Mouse (Mus musculus) neural tube, embryonic 11.5 days (tissue): Measurements from ENCODE around the gene Coa7. TPM values are rescaled to one million over a fixed set of nuclear protein-coding genes. Genes with fewer than 3 reads are reported as not detected.
A peak's percentile ranks its signal among the peaks of the same experiment; 100 is the strongest.

Source experiments
- ATAC-seq: fragments of 200-750 bp; cut with Nextera tagmentation; 2 replicates; pipeline ENCODE4 v1.8.0; 2017; ENCODE audit warnings: moderate number of reproducible peaks, mild to moderate bottlenecking, moderate TSS enrichment, moderate library complexity; ENCODE audit not compliant: insufficient read depth, low FRiP score, low TSS enrichment
- DNase-seq: peaks from one replicate; pipeline ENCODE4 v3.0.0-alpha.2; 2015; ENCODE audit warnings: low spot score
- H3K27ac ChIP-seq: fragments of 300-500 bp; sonication (generic); 2 replicates; pipeline ENCODE4 v1.5.1; 2014; ENCODE audit warnings: low read depth, mild to moderate bottlenecking, low read length
- H3K27me3 ChIP-seq: fragments of 300-500 bp; sonication (generic); 2 replicates; pipeline ENCODE4 v1.6.1; 2014; ENCODE audit warnings: mild to moderate bottlenecking, low read length, mixed read lengths; ENCODE audit not compliant: control insufficient read depth, insufficient read depth
- H3K36me3 ChIP-seq: fragments of 300-500 bp; sonication (generic); 2 replicates; pipeline ENCODE4 v1.6.1; 2014; ENCODE audit warnings: mild to moderate bottlenecking, low read length, moderate library complexity, mixed read lengths; ENCODE audit not compliant: control insufficient read depth, insufficient read depth
- H3K4me1 ChIP-seq: fragments of 300-500 bp; sonication (generic); 2 replicates; pipeline ENCODE4 v1.6.1; 2014; ENCODE audit warnings: low read length, mixed read lengths; ENCODE audit not compliant: control insufficient read depth, insufficient read depth
- H3K4me2 ChIP-seq: fragments of 300-500 bp; sonication (generic); 2 replicates; pipeline ENCODE4 v1.6.1; 2014; ENCODE audit warnings: low read depth, mild to moderate bottlenecking, moderate library complexity
- H3K4me3 ChIP-seq: fragments of 300-500 bp; sonication (generic); 2 replicates; pipeline ENCODE4 v1.5.1; 2014; ENCODE audit warnings: low read depth, low read length
- H3K9ac ChIP-seq: fragments of 300-500 bp; sonication (generic); 2 replicates; pipeline ENCODE4 v1.6.1; 2014; ENCODE audit warnings: mild to moderate bottlenecking, low read length
- H3K9me3 ChIP-seq: fragments of 300-500 bp; sonication (generic); 2 replicates; pipeline ENCODE4 v1.6.1; 2016; ENCODE audit warnings: low read length; ENCODE audit not compliant: control insufficient read depth
- WGBS: fragments of 180-500 bp; shearing (Covaris S2); extraction: QIAGEN DNeasy Blood & Tissue Kit; methylation state at CpG from one replicate; pipeline ENCODE4 v1.1.7; 2014; 5-methylcytosine and 5-hydroxymethylcytosine counted together
- polyA plus RNA-seq: library from polyadenylated mRNA; unstranded; fragments of >200 nt; fragmentation: Nextera tagmentation; extraction: Ambion mirVana; gene quantifications from 2 replicates; pipeline ENCODE4 v1.2.1, GENCODE M21; 2014

The Coa7 gene
- 48.5 and 55.3 TPM in 2 replicates for polyA plus RNA-seq

DNA sequence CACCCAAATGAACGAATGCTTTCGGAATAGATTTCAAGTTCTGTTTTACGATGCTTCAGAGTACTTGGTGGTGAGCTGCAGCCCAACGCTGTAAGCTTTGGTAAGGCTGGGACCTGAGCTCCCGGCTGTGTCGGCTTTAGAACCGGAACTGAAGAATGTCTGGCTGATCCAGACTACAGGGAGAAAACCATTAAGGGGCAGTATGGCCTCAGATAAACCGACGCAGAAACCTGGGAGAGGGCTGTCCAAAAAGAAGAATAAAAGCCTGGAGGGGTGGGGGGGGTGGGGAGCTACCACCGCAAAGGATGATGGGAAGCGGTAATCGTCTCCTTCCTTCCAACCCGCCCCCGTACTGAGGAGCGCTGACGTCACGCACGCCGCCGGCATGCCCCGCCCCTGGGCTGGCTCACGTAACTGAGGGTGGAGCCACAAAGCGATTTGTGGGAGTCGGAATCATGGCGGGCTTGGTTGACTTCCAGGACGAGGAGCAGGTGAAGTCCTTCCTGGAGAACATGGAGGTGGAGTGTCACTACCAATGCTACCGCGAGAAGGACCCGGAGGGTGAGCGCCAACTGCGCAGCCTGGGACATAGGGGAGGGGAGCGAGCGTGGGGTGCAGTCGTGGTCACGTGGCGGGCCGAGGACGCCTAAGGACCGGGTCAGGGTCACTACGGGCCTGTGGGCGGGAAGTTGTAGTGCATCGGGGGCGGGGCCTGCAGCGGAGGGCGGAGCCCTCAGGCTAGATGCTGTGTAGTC is at the start of gene Coa7:
Coa7 (plus strand) TSS at position 411 of the 755 bp plus-strand sequence.
- no peaks in the 10 kb centered on the region for H3K27me3 ChIP-seq
- peak; percentile 94 for ATAC-seq
- no peaks in the 10 kb centered on the region for H3K9me3 ChIP-seq
- WGBS, result 2% methylated on average over 44 of the region's 45 CpGs
- H3K36me3 ChIP-seq, result no peaks in the 10 kb centered on the region; the same call in 1 of the 2 replicates
- peak; percentile 99 for DNase-seq
- H3K27ac ChIP-seq, result peak within 1 kb of the TSS; percentile 62
- peak within 1 kb of the TSS; percentile 66 for H3K4me3 ChIP-seq
- H3K4me2 ChIP-seq, result peak within 1 kb of the TSS; percentile 54
- H3K9ac ChIP-seq, result peak within 1 kb of the TSS; percentile 57
- no peaks in the 10 kb centered on the region for H3K4me1 ChIP-seq

GRCm38 (mm10) chr4:108300266-108300665 is 27.7 kb upstream of the Coa7 start:
- peak overlapping the region; percentile 72 for H3K9ac ChIP-seq
- H3K36me3 ChIP-seq, result no peaks in the 10 kb centered on the region
- H3K27ac ChIP-seq, result peak overlapping the region; percentile 68
- no peaks in the 10 kb centered on the region for H3K27me3 ChIP-seq
- peak overlapping the region; percentile 58 for H3K4me3 ChIP-seq
- H3K4me2 ChIP-seq, result peak overlapping the region; percentile 64
- peaks cover 8% of the 10 kb centered on the region for H3K4me1 ChIP-seq
- DNase-seq (peak; percentile 41), ATAC-seq (no peak)
- peaks cover under 1% of the 10 kb centered on the region; the same call in 1 of the 2 replicates for H3K9me3 ChIP-seq
- under 1% methylated on average over 14 of the region's 14 CpGs for WGBS

DNA sequence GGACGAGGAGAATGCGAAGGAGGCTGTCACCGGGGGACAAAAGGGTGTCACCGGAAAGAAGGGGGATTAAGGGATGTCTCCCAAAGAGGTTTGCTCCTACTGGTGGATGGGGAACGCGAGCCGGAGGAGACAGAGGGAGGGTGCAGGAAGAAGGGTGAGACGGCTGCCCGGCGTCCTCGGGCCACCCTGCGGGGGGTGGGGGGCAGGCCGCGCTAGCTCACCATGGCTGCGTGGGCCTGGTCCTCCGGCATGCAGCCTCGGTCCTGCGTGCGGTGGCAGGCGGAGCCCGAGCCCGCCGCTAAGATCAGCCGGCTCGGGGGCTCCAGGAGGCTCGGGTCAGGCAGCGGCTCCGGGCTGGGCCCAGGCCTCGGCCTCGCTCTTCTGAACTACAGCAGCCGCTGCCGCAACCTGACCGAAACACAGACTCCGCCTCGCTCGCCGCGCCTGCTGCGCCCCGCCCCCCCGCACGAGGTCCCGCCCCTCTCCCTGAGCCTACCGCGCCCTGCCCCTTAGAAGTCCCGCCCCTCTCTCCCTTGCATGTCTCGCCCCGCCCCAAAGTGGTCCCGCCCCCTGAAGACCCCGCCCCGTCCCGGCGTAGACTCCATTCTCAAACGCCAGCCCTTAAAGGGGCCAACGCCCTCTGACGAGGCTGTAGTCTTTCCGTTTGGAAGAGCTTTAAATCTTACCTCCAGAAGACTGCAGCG is 27.1 kb upstream of the Coa7 start, which contains the start of gene Zyg11b:
Zyg11b (minus strand) TSS at position 427 of the 704 bp plus-strand sequence.
- Histone ChIP-seq H3K36me3 (no peaks in the 10 kb centered on the region), H3K4me2 (peak within 1 kb of the TSS; percentile 64), H3K27me3 (no peaks in the 10 kb centered on the region), H3K4me3 (peak within 1 kb of the TSS; percentile 58), H3K4me1 (peaks cover 8% of the 10 kb centered on the region), H3K27ac (peak within 1 kb of the TSS; percentile 68), H3K9me3 (peaks cover 2% of the 10 kb centered on the region; the same call in 1 of the 2 replicates), H3K9ac (peak within 1 kb of the TSS; percentile 72)
- DNase-seq (peak; percentile 95), ATAC-seq (peak; percentile 93)
- 0% methylated on average over 42 of the region's 58 CpGs for WGBS

- no peak for DNase-seq
- Histone ChIP-seq H3K4me1 (peaks cover 8% of the 10 kb centered on the region), H3K4me2 (no peak overlapping the region), H3K4me3 (no peak overlapping the region), H3K36me3 (no peaks in the 10 kb centered on the region), H3K9me3 (peaks cover 2% of the 10 kb centered on the region; the same call in 1 of the 2 replicates), H3K27ac (no peak overlapping the region), H3K27me3 (no peaks in the 10 kb centered on the region), H3K9ac (no peak overlapping the region)
- no peak for ATAC-seq
- WGBS, result 77% methylated on average over 5 of the region's 5 CpGs
Observed at GRCm38 (mm10) chr4:108302296-108302890, 25.5 kb upstream of the Coa7 start.

DNA sequence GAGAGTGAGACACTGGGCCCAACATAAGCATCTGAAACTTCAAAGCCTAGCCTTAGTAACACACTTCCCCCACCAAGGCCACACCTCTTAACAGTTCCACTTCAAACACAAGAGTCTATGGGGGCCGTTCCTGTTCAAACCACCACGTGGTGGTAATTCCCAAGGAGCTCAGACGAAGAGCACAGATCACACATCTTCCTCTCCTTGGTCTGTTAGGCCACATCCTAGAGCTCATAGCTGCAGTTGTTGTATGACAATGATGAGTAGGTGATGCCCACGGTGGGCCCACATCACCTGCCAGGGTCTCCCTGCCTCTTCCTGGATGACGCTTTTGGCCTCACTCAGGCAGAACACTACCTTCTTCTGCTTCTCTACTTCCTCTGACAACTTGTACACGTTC is 17.2 kb upstream of the Coa7 start:
- 65% methylated on average over 6 of the region's 6 CpGs for WGBS
- no peaks in the 10 kb centered on the region for H3K36me3 ChIP-seq
- H3K27ac ChIP-seq, result no peak overlapping the region
- no peaks in the 10 kb centered on the region for H3K27me3 ChIP-seq
- no peak overlapping the region for H3K9ac ChIP-seq
- H3K4me2 ChIP-seq, result no peak overlapping the region
- no peak for DNase-seq
- H3K4me1 ChIP-seq, result no peaks in the 10 kb centered on the region
- no peak for ATAC-seq
- H3K4me3 ChIP-seq, result no peak overlapping the region
- H3K9me3 ChIP-seq, result no peaks in the 10 kb centered on the region

DNA sequence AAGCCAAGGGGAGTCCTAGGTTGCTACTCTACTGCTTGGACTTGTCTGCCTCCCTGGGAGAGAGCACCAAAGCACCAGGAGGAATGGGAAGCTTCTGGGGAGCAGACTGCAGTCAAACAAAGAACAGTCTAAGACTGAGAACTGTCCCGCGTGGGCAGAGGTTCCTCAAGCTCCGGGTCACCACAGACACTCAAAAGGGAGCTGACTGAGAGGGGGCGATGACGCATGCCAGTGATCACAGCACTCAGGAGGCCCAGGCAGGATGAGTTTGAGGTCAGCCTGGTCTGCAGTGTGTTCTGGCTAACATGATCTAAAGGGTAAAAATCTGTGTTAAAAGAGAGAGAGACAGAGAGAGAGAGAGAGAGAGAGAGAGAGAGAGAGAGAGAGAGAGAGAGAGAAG is 13.9 kb upstream of the Coa7 start:
- Histone ChIP-seq H3K36me3 (no peaks in the 10 kb centered on the region), H3K27ac (no peak overlapping the region), H3K9me3 (no peaks in the 10 kb centered on the region), H3K4me1 (no peaks in the 10 kb centered on the region), H3K4me2 (no peak overlapping the region), H3K9ac (no peak overlapping the region), H3K4me3 (no peak overlapping the region), H3K27me3 (no peaks in the 10 kb centered on the region)
- ATAC-seq, result no peak
- 78% methylated on average over 5 of the region's 5 CpGs for WGBS
- DNase-seq, result no peak

DNA sequence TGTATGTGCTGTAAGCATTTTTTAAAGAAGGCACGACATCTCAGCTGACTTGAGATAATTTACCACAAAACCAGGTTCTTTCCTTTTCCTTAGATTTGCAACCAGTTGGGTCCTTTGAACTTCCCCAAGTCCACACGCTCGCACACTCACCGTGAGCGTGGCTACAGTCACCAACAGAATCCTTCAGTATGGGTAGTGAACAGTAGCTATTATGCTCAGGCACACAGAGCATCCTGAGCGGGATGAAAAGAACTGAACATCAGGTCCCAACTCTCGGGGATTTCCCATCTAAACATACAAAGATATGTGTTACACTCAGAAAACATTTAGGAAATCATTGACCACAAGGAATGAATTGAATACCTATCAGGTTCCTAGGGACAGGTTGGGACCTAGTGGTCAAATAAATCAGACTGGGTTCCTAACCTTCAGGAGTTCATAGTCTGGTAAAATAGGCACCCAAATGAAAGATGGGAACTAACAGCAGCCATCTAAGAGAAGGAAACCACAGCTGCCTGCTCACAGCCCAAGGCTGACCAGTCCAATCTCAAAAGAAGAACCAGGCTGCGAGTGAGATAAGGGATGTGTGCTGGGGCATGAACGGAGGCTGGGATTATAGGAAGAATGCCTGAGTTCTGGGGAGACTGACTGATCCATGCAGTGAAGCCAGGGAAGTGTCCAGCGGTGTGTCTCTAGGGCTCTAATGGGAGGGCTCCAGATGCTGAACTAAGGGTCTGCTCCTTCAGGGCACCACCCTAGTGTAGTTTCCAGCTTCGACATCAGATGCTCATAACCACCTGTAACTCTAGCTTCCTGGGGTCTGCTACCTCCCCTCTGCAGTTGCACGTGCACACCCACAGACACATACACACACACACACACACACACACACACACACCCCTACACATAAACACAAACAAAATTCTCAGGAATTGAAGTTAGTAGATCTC is 10.0 kb upstream of the Coa7 start:
- Histone ChIP-seq H3K27ac (no peak overlapping the region), H3K9ac (no peak overlapping the region), H3K4me2 (no peak overlapping the region), H3K4me1 (no peaks in the 10 kb centered on the region), H3K4me3 (no peak overlapping the region), H3K9me3 (no peaks in the 10 kb centered on the region), H3K27me3 (no peaks in the 10 kb centered on the region), H3K36me3 (no peaks in the 10 kb centered on the region)
- DNase-seq (no peak), ATAC-seq (no peak)
- WGBS, result 86% methylated on average over 12 of the region's 12 CpGs
